Mouse (Mus musculus): ENCODE results near the gene Etl4.

Etl4 gene

DNA sequence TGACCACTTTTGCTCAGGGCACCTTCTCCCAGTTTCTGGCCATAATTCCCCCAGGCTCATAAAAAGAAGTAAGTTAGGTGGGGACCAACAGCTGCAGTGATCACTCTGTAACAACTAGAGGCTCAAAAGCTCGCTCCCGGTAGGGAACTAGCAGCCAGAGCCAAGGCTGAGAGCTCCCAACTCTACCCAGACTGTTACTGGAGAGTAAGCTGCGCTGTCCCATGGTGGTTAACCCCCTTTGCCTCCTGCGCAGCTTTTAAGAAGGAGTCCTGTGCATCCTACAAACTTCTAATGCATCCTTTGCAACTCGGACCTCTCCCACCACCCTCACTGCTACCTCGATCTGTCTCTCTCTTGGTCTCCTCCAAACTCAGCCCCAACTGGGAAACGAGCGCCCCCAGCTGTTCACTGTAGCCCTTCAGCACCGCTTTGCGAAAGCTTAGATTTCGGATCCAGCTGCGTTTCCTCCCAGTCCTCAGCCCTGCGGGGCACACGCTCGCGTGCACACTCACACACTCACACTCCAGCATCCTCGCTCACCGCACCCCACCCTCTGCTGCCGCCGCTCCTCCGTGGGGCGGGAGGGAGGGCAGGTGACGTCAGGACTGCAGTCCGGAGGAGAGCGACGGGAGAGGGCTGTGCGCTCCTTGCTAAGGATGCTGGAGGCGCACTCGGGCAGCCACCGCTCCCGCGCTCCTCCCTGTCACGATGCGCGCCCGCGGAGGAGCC lies at the start of gene Etl4:
Gene Etl4, plus strand, starts transcription at position 610 of the 729 bp plus-strand sequence.
- no peak for DNase-seq (ENCODE audit: low spot score)

GRCm38 (mm10) chr2:19869167-19869566 lies 40.4 kb upstream of the Etl4 start:
- DNase-seq (ENCODE audit: low spot score), result no peak

DNA sequence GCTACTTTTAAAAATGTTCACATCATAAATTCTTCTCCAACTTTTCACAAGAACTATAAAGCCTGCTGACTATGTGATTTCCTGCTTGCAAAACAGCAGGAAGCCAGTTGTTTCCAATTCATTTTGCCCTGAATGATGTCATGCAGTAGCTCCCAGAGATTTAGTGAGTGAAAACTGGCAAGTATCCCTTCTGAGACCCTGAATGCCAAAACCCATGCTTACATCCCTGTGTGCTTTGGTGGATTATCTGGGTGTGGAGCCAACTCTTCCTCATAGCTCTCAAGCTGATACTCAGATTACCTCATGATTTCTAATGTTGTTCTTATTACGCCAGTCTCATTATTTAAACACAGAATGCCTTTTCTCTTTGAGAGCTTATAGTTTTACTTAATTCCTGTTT lies 37.7 kb upstream of the Etl4 start:
- no peak for DNase-seq (ENCODE audit: low spot score)

DNA sequence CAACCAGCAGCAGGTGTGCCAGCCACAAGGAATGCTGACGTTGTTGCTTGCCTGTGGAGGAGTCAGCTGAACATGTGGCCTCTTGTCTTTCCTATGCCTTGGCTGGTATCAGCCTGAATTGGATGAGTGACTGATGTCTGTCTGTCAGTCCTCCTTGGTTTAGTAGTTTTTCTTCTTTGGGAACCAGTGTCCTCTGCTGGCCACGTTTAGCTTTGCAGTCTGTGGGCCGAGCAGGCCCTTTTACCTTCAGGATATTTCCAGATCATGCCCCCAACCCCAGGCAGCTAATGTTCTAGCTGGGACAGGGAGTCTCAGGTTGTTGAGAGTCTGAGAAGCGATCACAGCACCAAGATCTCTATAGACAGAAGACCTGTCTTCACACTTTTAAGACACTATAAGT lies 18.7 kb upstream of the Etl4 start:
- no peak for DNase-seq (ENCODE audit: low spot score)

DNA sequence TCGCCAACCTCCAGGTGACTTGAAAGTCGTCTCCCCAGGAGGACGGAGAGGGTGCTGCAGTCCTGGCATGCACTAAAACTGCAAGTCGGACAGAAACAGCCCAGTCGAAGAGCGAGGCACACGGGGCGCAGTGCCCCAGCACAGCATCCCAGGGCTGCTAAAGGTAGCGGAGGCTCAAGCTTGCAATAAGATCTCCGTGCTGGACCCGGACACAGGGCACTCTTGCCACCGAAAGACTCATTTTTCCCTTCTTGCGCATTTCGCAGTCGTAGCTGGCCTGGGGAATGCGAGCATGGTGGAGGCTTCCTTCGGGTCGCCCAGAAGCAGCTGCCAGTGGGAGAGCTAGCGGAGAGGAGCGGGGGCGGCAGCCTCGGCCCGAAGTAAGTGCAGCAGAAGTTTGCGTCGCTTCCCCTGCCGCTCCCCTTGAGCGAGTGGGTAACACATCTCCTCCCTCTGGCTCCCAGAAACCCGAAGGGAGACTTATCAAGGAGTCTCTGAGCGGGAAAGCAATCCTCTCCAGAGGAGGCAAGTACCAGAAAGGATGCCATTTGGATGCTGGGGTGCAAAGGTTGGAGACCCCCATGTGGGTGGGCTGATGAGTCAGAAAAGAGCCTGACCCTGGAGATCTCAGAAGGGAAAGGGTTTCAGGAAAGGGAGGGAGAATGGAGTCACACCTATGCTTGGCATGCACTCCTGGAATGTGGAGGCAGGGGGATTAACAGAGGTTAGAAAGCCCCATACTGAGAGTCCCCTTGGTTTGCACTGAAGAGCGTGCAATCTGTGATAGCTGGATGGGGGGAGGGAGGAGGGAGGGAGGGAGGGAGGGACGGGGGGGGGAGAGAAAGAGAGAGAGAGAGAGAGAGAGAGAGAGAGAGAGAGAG lies 560 bp downstream of the Etl4 start:
- DNase-seq (ENCODE audit: low spot score), result no peak

- DNase-seq (ENCODE audit: low spot score), result no peak
Observed at GRCm38 (mm10) chr2:19910781-19911175, 1.2 kb downstream of the Etl4 start.

- DNase-seq (ENCODE audit: low spot score), result no peak
Observed at GRCm38 (mm10) chr2:19919190-19919589, 9.6 kb downstream of the Etl4 start.

DNA sequence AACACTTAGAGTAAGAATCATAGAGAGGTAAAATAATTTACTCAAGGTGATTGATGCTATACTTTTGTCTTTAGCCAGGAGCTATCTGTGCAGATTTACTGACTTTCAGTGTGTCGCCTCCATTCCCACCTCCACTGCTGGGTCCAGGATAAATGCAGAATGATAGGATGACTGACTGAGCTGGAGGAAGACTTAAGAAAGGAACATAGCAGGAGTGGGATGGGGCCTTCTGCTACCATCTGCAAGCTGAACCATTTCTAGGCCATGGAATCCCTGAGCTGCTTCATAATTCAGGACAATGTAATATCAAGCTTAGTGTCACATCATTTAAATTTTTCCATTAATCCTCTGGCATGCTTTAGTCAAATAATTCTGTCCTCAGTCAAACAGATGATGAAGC lies 20.4 kb downstream of the Etl4 start:
- no peak for DNase-seq (ENCODE audit: low spot score)

DNA sequence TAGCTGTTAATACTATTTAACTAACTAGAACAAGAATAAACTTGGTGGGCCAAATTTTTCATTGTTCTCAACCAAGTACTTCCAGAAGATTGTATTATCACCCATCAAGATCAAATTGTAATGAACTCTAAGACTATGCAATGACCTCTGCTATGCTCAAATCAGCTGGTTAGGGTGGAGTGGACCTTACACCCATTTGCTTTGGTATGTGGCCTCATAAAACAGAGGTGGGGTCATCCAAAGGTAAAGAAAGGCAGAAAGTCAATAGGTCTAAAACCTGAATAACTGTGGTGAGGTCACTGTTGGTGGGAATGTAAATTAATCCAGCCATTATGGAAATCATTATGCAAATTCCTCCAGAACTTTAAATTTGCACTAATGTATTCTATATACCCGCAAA lies 24.3 kb downstream of the Etl4 start:
- DNase-seq (ENCODE audit: low spot score), result no peak

DNA sequence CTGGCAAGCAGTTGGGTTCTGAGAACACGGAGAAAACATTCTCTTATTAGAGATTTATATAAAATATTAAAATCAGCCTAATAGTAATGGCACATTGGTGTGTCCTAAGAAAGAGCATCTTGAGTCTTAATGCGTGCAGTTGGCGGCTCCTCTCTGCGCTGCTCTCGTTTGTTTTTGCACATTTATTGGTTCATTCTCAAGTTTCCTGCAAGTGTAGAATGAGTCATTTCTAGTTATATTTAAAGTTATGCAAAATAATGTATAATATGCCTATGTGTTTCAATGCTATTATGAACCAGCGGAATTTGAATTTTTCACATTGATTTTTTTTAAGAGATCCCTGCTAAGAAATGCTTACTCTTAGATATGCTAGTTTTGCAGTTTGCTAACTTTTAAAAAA lies 35.6 kb downstream of the Etl4 start:
- DNase-seq (ENCODE audit: low spot score), result no peak

DNA sequence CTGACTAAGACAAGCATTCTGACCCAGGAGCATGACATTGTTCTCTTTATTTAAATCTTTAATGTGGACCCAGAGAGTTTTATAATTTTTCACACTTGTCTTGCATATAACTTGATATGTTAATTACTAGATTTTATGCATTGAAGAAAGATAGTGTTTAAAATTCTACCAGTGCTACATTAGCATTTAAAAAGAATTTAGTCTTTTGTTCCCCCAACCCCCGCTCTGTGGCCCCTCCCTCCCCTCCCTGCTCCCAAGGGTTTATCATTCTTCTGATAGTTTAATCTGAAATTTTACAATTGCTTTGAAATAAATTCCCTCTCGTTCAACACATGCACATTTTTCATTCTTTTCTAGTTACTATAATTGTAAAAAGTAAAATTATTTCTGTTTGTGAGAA lies 43.4 kb downstream of the Etl4 start:
- DNase-seq (ENCODE audit: low spot score), result no peak

GRCm38 (mm10) chr2:19966445-19966844 lies 56.9 kb downstream of the Etl4 start:
- DNase-seq (ENCODE audit: low spot score), result no peak

GRCm38 (mm10) chr2:20037671-20038070 lies 128.1 kb downstream of the Etl4 start:
- DNase-seq (ENCODE audit: low spot score), result no peak

- no peak for DNase-seq (ENCODE audit: low spot score)
Observed at GRCm38 (mm10) chr2:20072377-20072776, 162.8 kb downstream of the Etl4 start.

DNA sequence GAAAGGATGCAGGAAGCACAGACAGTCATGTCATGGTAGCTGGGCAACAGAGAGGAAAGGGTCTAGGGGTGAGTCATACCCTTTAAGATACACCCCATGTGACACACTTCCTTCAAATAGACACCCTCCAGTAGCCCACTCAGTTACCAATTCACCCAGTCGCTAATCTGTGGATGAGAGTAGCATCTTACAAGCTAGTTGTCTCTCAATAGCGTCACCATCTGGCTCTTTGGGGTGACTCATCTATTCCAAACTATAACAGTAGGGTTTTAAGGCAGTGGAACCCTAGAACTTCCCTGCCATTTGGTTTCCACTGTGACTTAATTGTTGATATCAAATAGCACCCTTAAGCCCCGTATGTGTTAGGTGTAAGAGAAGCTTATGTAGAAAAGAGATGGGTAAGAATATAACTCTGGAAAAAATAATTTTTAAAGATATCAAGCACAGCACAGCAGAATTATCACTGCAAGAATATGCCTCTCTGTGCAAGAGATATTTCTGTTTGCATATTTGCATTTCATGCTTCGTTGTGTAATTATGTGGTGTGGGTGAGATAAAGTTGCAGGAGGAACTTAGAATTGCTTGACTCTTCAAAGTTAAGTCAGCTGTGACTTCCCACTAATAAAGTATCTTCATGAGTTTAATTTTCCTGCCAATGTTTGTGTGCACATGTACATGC lies 166.7 kb downstream of the Etl4 start:
- DNase-seq (ENCODE audit: low spot score), result no peak

DNA sequence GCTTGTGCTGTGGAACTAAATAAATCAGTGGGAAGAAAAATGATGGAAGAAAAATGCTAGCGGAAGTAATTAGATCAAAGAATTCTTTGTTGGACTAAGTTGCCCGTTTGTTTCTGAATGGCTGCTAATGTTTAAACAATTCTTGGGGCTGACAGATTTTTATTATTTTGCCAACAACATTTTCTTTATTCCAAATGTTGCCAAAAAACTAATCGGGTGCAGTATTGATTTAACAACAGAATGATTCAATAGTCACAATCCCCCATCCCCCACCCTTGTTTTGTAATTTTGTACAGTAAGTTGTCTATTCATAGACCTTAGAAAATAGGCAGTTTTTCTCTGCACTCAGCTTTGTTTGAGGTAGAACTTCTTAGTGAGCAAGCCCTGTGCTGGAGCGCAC lies 175.2 kb downstream of the Etl4 start:
- no peak for DNase-seq (ENCODE audit: low spot score)

DNA sequence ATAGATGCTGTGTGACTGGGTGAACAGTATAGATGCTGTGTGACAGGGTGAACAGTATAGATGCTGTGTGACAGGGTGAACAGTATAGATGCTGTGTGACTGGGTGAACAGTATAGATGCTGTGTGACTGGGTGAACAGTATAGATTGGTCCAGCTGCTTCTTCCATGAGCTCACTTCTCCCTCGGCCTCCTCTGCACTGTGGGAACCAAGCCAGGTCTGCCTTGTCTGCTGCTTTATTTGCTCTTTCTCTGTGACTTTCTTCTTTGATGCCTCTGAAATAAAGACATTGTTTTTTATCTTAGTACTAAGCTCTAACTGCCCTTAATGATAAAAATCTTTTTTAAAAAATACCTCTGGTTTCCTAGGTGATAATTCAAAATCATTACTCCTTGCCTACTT lies 195.9 kb downstream of the Etl4 start:
- no peak for DNase-seq (ENCODE audit: low spot score)

- no peak for DNase-seq (ENCODE audit: low spot score)
Observed at GRCm38 (mm10) chr2:20111703-20112102, 202.1 kb downstream of the Etl4 start.

DNA sequence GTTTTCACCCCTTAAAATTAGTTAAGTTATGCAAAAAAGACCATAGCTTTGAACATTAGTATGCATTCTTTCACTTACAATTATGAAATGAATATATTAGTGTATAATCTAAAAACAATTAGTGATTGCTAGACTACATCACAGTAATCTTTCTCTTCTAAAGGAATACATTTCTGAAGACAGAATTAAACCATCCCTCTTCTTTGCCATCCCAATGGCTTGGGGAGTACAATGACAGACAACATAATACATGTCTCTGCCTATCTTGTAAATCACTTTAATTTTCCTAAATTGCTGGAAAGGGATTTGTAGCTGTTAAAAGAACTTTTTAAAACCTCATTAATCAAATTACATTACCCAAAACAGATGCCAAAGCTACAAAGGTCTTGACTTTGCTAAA lies 216.3 kb downstream of the Etl4 start:
- no peak for DNase-seq (ENCODE audit: low spot score)

GRCm38 (mm10) chr2:20131792-20132191 lies 222.2 kb downstream of the Etl4 start:
- no peak for DNase-seq (ENCODE audit: low spot score)

GRCm38 (mm10) chr2:20138426-20138825 lies 228.8 kb downstream of the Etl4 start:
- DNase-seq (ENCODE audit: low spot score), result no peak

- DNase-seq (ENCODE audit: low spot score), result no peak
Observed at GRCm38 (mm10) chr2:20145368-20145767, 235.8 kb downstream of the Etl4 start.

GRCm38 (mm10) chr2:20167073-20167472 lies 257.5 kb downstream of the Etl4 start:
- DNase-seq (ENCODE audit: low spot score), result no peak

Data from ovary, adult 18-20 months (tissue).